Mouse (Mus musculus) ovary, postnatal 36 days (tissue): ENCODE results near the gene Odf3b.

ENCODE experiments used
- DNase-seq: peaks from one replicate; pipeline ENCODE4 v3.0.0; 2022; ENCODE audit warnings: low spot score, mixed read lengths

Gene Odf3b

DNA sequence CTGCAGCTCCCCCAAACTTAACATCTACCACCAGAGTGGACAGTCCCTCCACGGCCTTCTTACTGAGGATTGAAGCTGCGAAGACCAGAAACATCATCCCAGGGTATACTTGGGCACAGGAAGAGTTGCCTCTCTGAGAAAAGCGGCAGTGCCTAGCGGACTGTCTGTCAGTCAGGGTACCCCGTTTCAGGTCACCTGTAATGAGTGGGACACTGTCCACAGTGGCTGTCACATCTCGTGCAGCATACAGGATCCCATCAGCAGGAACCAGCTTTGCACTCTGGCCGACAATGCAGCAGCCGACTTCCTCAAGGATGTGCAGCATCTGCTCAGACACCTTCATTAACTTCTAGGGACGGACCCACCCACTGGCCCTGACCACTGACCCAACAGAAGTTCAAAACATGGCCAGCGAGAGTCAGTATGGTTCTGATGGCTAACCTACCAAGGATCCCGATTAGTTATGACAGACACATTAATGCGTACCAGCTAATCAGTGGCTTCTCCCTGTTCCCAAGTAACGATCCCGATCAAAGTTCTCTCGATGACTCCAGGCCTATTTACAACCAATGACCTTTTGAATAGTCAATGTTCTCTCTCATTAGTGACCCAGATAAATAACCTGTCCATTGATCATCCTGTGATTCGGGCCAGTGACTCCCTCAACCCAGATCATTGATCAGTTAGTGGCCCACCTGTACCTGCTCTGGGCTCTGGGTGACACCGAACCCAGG, 4.1 kb downstream of the Odf3b start:
- no peak for DNase-seq

- DNase-seq, result no peak
Observed at GRCm38 (mm10) chr15:89374340-89374739, 4.7 kb downstream of the Odf3b start.

DNA sequence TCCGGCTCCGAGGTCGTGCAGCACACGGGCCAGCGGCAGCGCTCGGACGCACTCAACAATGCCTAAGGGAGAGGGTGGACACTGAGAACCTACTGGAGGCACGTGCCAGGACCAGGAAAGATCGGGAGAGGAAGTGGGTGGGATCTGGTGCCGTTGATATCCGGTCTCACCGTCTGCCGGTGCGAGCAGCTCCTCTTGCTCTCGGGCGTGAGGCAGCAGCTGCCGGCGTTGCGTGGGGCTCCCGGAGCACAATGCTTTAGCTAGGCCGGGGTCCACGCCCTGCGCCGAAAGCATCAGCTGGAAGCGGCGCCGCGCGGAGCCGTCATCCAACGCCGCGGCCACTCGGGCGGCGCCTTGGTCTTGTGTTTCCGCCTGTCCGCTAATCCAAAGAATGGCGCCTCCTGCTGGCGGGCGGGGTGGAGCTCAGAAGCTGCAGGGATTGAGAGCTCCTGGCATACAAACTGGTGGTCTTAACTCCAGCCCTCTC, 5.3 kb downstream of the Odf3b start, which contains the start of gene Sco2:
Gene Sco2 (minus strand): TSS at position 85 of the 487 bp plus-strand sequence.
- peak; percentile 90 for DNase-seq

- DNase-seq, result peak; percentile 83
Observed at GRCm38 (mm10) chr15:89373027-89373761, 5.9 kb downstream of the Odf3b start.

- no peak for DNase-seq
Observed at GRCm38 (mm10) chr15:89372536-89372935, 6.5 kb downstream of the Odf3b start.

DNA sequence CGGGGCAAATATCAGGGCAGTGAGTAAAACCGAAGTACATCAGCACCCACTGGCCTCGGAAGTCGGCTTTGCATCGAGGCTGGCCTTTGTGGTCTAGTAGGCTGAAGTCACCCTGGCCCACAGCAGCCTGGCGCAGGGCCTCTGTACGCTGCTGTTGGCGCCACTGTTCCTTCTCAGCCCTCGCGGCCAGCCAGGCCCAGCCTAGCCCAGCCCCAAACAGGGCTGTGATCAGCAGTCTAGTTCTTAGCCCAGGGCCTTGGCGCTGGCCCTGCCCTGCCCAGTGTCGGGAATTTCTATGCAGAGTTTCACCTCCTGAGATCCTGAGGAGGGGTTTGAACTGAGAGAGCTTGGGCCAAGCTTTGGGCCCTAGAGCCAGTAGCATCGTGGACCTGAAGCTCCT, 7.0 kb downstream of the Odf3b start:
- no peak for DNase-seq

DNA sequence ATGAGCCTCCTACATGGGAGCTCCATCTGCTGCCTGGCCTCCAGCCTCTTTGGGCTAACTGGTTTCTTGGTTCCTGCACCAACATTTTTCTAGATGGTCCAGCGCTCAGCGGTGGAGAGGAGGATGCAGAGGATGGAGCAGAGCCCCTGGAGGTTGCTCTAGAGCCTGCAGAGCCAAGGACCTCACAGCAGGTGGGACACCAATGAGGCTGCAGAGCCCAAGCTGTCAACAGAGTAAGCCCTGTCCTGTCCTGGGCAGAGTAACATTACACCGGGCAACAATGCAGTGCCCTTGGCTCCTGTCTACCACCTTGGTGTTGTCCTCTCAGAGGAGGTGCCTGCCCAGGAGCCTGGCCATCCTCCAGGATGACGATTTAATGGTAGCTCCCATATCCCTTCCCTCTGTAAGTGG, 13.9 kb downstream of the Odf3b start:
- no peak for DNase-seq

DNA sequence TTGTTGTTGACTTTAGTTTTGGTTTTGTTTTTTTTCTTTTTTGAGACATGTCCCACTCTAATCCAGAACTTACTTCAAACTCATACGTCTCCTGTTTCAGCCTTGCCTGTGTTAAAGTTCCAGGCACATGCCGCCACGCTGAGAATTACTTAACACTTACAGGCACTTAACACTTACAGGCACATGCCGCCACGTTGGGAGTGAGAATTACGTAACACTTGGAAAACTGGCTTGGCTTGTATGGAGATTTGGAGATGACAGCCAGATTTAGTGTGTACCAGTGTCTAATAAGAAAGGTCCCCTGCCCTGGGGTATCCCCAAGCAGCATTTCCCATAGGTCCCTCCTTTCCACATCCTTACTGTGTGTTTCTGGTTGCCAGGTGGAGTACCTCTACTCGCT, 16.0 kb downstream of the Odf3b start:
- DNase-seq, result no peak

GRCm38 (mm10) chr15:89358784-89359183, 20.3 kb downstream of the Odf3b start:
- DNase-seq, result no peak

DNA sequence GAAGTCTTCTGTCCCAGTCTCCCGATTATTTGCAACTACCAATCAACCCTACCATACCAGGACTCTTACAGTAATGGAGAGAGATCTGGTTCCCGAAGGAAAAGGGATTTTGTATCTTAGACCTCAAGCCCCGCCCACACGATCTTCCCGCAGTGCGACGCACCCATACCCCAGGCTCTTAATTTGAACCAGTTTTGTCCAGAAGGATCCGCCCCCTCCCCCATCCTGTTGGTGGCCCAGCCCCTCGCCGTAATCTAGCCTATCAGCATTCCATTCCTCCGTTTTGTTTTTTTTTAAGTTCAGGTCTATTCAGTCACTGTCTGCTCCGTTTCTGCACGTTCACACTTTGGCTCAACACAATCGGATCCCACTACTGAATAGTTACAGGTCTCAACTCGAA, 22.7 kb downstream of the Odf3b start:
- peak; percentile 69 for DNase-seq

DNA sequence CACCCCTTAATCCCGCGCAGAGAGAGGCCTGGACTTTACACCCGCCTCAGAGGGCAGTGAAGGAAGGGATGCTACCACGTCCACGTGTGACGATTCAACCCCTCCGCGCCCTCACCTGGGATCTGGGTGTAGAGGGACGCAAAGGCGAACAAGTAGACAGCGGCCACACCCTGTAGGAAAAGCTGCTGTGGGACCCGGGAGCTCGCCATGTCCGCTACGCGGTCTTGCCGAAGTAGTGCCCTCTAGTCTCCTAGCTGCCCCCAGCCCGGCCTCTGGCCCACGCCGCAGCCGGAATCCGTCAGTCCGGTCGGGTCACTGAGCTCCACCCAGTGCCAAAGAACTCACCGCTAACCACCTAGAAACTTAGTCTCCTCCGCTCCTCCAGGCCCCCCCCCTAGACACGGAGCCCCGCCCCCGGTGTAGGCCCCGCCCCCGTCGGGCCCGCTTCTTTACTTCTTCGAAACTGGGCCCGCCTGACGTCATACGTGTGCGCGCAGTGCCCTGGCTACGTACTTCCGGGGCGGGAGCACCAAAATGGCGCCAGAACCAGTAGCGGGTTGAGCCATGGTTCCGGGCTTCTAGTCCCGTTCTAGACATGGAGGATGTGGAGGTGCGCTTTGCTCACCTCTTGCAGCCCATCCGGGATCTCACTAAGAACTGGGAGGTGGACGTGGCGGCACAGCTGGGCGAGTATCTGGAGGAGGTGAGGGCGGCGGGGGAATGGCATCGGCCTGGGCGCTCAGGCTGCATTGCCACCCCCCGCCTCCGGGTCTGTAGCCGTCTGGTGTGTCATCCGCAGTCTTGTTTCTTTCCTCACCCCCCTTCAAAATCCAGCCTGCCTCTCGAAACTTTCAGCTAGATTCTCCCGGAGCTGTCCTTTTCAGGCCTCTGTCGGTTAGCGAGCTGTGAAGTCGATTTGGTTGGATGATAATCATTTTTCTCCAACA, 23.6 kb downstream of the Odf3b start, which contains the start of the genes Lmf2 and Ncaph2:
Gene Lmf2 (minus strand): TSS at position 419 of the 947 bp plus-strand sequence.
Gene Ncaph2 (plus strand): TSS at position 479 of the 947 bp plus-strand sequence.
- DNase-seq, result peak; percentile 93

DNA sequence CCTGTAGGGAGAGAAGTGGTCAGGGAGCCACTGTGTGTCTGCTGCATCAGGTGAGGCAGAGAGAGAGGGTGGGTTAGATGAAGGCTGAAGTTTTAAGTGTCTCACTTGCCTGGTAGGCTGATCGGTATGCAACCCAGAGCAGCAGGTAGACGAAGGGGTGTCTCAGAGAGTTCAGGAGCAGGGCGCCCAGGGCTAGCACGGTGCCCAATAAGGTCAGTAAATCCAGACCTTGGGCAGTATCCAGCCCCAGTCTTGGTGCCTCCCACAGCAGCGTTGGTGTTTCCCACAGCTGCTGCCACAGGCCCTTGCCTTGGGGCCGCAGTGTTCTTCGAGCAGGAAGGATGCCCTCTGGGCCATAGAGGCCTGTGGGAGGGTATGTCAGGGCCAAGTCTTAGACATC, 24.6 kb downstream of the Odf3b start:
- no peak for DNase-seq

GRCm38 (mm10) chr15:89353837-89354236, 25.2 kb downstream of the Odf3b start:
- DNase-seq, result no peak

DNA sequence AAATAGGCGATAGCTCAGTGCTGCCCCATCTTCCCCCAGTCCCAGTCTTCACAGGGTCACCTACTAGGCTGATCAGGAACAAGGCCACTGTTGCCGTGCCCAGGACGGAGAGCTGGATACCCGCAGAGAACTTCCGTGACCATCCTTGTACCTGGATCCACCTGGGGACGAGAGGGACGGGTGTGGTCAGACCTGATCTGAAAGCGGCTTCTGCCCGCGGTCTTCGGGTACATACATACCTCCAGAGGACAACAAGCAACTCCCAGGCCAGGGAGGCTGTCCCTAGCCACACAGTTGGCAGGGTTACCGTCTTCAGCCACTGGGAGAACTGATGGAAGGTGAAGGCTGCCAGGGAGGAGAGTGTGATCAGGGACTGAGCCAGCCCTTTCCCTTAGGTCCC, 26.3 kb downstream of the Odf3b start:
- DNase-seq, result no peak

- DNase-seq, result no peak
Observed at GRCm38 (mm10) chr15:89352054-89352453, 27.0 kb downstream of the Odf3b start.

- DNase-seq, result no peak
Observed at GRCm38 (mm10) chr15:89351302-89351701, 27.8 kb downstream of the Odf3b start.

GRCm38 (mm10) chr15:89350447-89350846, 28.6 kb downstream of the Odf3b start:
- no peak for DNase-seq

GRCm38 (mm10) chr15:89343325-89343724, 35.8 kb downstream of the Odf3b start:
- no peak for DNase-seq

DNA sequence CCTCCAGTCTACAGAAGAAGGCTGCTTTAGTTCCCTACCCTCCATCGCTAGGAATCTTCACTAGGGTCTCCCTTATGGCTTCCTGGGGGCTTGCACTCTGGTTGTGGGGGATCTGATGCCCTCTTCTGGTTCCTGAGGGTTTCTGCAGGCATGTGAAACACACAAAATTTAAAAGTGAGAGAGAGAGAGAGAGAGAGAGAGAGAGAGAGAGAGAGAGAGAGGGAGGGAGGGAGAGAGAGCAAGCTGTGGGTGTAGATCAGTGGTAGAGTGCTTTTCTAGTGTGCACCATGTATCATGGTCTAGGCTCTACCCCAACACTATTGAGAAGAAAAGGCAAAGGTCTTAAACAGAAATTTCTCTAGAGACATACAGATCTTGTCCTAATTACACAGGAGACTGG, 37.4 kb downstream of the Odf3b start:
- DNase-seq, result no peak

GRCm38 (mm10) chr15:89340136-89340535, 38.9 kb downstream of the Odf3b start:
- DNase-seq, result no peak

DNA sequence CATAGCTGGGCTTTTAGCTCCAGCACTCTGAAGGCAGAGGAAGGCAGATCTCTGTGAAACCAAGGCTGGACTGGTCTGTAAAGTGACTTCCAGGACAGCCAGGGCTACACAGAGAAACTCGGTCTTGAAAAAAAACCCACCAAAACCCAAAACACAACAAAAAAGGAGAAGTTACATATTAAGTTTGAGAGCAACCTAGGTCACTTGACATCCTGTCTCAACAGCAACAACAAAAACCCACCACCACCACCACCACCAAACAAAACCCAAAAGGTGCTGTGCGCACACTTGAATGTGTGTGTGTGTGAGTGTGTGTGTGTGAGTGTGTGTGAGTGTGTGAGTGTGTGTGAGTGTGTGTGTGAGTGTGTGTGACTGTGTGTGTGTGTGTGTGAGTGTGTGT, 39.4 kb downstream of the Odf3b start:
- DNase-seq, result no peak

GRCm38 (mm10) chr15:89336422-89336821, 42.7 kb downstream of the Odf3b start:
- no peak for DNase-seq
